Mouse (Mus musculus): Measurements from ENCODE around the gene Galnt16. TPM values are rescaled to one million over a fixed set of nuclear protein-coding genes. Genes with fewer than 3 reads are reported as not detected.

Gene Galnt16
- polyA plus RNA-seq, 1 experiment from 2014 or later, result 6.1 TPM

- Histone ChIP-seq H3K27me3 (ENCODE audit: low read depth, poor library complexity, severe bottlenecking) (no peaks in the 10 kb centered on the region), H3K9me3 (replicated peaks) (no peaks in the 10 kb centered on the region), H3K27ac (no peak overlapping the region), H3K4me3 (no peak overlapping the region), H3K4me1 (peaks cover 8% of the 10 kb centered on the region), H3K36me3 (no peaks in the 10 kb centered on the region)
- WGBS, result 77% methylated on average over 5 of the region's 5 CpGs
- no peak for DNase-seq (ENCODE audit: low spot score)
These were observed 59.0 kb downstream of the Galnt16 start for GRCm38 (mm10) chr12:80577049-80577448.

GRCm38 (mm10) chr12:80581357-80581756, 63.3 kb downstream of the Galnt16 start:
- H3K4me3 ChIP-seq, result no peak overlapping the region
- no peak overlapping the region for H3K27ac ChIP-seq
- H3K27me3 ChIP-seq (ENCODE audit: low read depth, poor library complexity, severe bottlenecking), result no peaks in the 10 kb centered on the region
- H3K9me3 ChIP-seq (replicated peaks), result no peaks in the 10 kb centered on the region
- H3K36me3 ChIP-seq, result no peaks in the 10 kb centered on the region
- no peak for DNase-seq (ENCODE audit: low spot score)
- 72% methylated on average over 5 of the region's 5 CpGs for WGBS
- no peaks in the 10 kb centered on the region; the same call in 1 of the 2 replicates for H3K4me1 ChIP-seq

- Histone ChIP-seq H3K9me3 (replicated peaks) (no peaks in the 10 kb centered on the region), H3K27me3 (ENCODE audit: low read depth, poor library complexity, severe bottlenecking) (no peaks in the 10 kb centered on the region), H3K4me3 (no peak overlapping the region), H3K4me1 (no peaks in the 10 kb centered on the region; the same call in 1 of the 2 replicates), H3K36me3 (no peaks in the 10 kb centered on the region), H3K27ac (no peak overlapping the region)
- 22% methylated on average over 2 of the region's 2 CpGs for WGBS
- no peak for DNase-seq (ENCODE audit: low spot score)
These were observed 66.9 kb downstream of the Galnt16 start for GRCm38 (mm10) chr12:80584973-80585372.

- no peaks in the 10 kb centered on the region for H3K4me1 ChIP-seq
- no peaks in the 10 kb centered on the region for H3K27me3 ChIP-seq (ENCODE audit: low read depth, poor library complexity, severe bottlenecking)
- no peak overlapping the region for H3K4me3 ChIP-seq
- 87% methylated on average over 4 of the region's 4 CpGs for WGBS
- H3K36me3 ChIP-seq, result no peaks in the 10 kb centered on the region
- no peaks in the 10 kb centered on the region for H3K9me3 ChIP-seq (replicated peaks)
- no peak for DNase-seq (ENCODE audit: low spot score)
- no peak overlapping the region for H3K27ac ChIP-seq
These were observed 76.1 kb downstream of the Galnt16 start for GRCm38 (mm10) chr12:80594141-80594540.

- Histone ChIP-seq H3K9me3 (replicated peaks) (no peaks in the 10 kb centered on the region), H3K27me3 (ENCODE audit: low read depth, poor library complexity, severe bottlenecking) (no peaks in the 10 kb centered on the region), H3K36me3 (no peaks in the 10 kb centered on the region), H3K4me1 (no peaks in the 10 kb centered on the region), H3K4me3 (no peak overlapping the region), H3K27ac (no peak overlapping the region)
- DNase-seq (ENCODE audit: low spot score), result no peak
- 92% methylated on average over 4 of the region's 4 CpGs for WGBS
These were observed 76.7 kb downstream of the Galnt16 start for GRCm38 (mm10) chr12:80594781-80595180.

- 90% methylated on average over 4 of the region's 4 CpGs for WGBS
- no peak for DNase-seq (ENCODE audit: low spot score)
- peaks cover under 1% of the 10 kb centered on the region; the same call in 1 of the 2 replicates for H3K4me1 ChIP-seq
- H3K27me3 ChIP-seq (ENCODE audit: low read depth, poor library complexity, severe bottlenecking), result no peaks in the 10 kb centered on the region
- H3K9me3 ChIP-seq (replicated peaks), result no peaks in the 10 kb centered on the region
- H3K4me3 ChIP-seq, result no peak overlapping the region
- no peaks in the 10 kb centered on the region for H3K36me3 ChIP-seq
- H3K27ac ChIP-seq, result no peak overlapping the region
These were observed 77.5 kb downstream of the Galnt16 start for GRCm38 (mm10) chr12:80595566-80595965.

- Histone ChIP-seq H3K27me3 (ENCODE audit: low read depth, poor library complexity, severe bottlenecking) (no peaks in the 10 kb centered on the region), H3K4me1 (peaks cover 5% of the 10 kb centered on the region; the same call in 1 of the 2 replicates), H3K36me3 (no peaks in the 10 kb centered on the region), H3K27ac (no peak overlapping the region), H3K9me3 (replicated peaks) (no peaks in the 10 kb centered on the region), H3K4me3 (no peak overlapping the region)
- WGBS, result 91% methylated on average over 4 of the region's 4 CpGs
- no peak for DNase-seq (ENCODE audit: low spot score)
These were observed 77.9 kb downstream of the Galnt16 start for GRCm38 (mm10) chr12:80595968-80596367.

GRCm38 (mm10) chr12:80598236-80598635, 80.2 kb downstream of the Galnt16 start:
- H3K27me3 ChIP-seq (ENCODE audit: low read depth, poor library complexity, severe bottlenecking), result no peaks in the 10 kb centered on the region
- DNase-seq (ENCODE audit: low spot score), result no peak
- no peaks in the 10 kb centered on the region for H3K9me3 ChIP-seq (replicated peaks)
- WGBS, result 36% methylated on average over 7 of the region's 7 CpGs
- no peaks in the 10 kb centered on the region for H3K36me3 ChIP-seq
- no peak overlapping the region for H3K4me3 ChIP-seq
- H3K27ac ChIP-seq, result no peak overlapping the region
- peaks cover 6% of the 10 kb centered on the region; the same call in 1 of the 2 replicates for H3K4me1 ChIP-seq

- no peak for DNase-seq (ENCODE audit: low spot score)
- Histone ChIP-seq H3K27ac (no peak overlapping the region), H3K27me3 (ENCODE audit: low read depth, poor library complexity, severe bottlenecking) (no peaks in the 10 kb centered on the region), H3K9me3 (replicated peaks) (no peaks in the 10 kb centered on the region), H3K36me3 (no peaks in the 10 kb centered on the region), H3K4me1 (peaks cover 6% of the 10 kb centered on the region; the same call in 1 of the 2 replicates), H3K4me3 (no peak overlapping the region)
- whole genome bisulfite sequencing, result 55% methylated on average over 6 of the region's 6 CpGs
These were observed 80.7 kb downstream of the Galnt16 start for GRCm38 (mm10) chr12:80598756-80599155.

GRCm38 (mm10) chr12:80601597-80602269, 83.7 kb downstream of the Galnt16 start:
- no peak overlapping the region for H3K27ac ChIP-seq

GRCm38 (mm10) chr12:80602432-80602831, 84.4 kb downstream of the Galnt16 start:
- Histone ChIP-seq H3K4me1 (peaks cover 6% of the 10 kb centered on the region; the same call in 1 of the 2 replicates), H3K4me3 (no peak overlapping the region), H3K36me3 (no peaks in the 10 kb centered on the region), H3K9me3 (replicated peaks) (no peaks in the 10 kb centered on the region), H3K27ac (no peak overlapping the region), H3K27me3 (ENCODE audit: low read depth, poor library complexity, severe bottlenecking) (no peaks in the 10 kb centered on the region)
- DNase-seq (ENCODE audit: low spot score), result no peak
- 91% methylated on average over 5 of the region's 5 CpGs for WGBS

More at GRCm38 (mm10) chr12:80601597-80602269, 83.7 kb downstream of the Galnt16 start:
- 86% methylated on average over 9 of the region's 9 CpGs for WGBS
- H3K4me1 ChIP-seq, result peaks cover 6% of the 10 kb centered on the region; the same call in 1 of the 2 replicates
- no peak for DNase-seq (ENCODE audit: low spot score)
- H3K27me3 ChIP-seq (ENCODE audit: low read depth, poor library complexity, severe bottlenecking), result no peaks in the 10 kb centered on the region
- H3K9me3 ChIP-seq (replicated peaks), result no peaks in the 10 kb centered on the region
- H3K36me3 ChIP-seq, result no peaks in the 10 kb centered on the region
- H3K4me3 ChIP-seq, result no peak overlapping the region

GRCm38 (mm10) chr12:80603566-80603965, 85.5 kb downstream of the Galnt16 start:
- H3K4me1 ChIP-seq, result peaks cover 6% of the 10 kb centered on the region; the same call in 1 of the 2 replicates
- H3K27me3 ChIP-seq (ENCODE audit: low read depth, poor library complexity, severe bottlenecking), result no peaks in the 10 kb centered on the region
- WGBS, result 77% methylated on average over 4 of the region's 4 CpGs
- H3K9me3 ChIP-seq (replicated peaks), result no peaks in the 10 kb centered on the region
- no peak overlapping the region for H3K4me3 ChIP-seq
- H3K36me3 ChIP-seq, result no peaks in the 10 kb centered on the region
- no peak overlapping the region for H3K27ac ChIP-seq
- DNase-seq (ENCODE audit: low spot score), result no peak

- Histone ChIP-seq H3K36me3 (no peaks in the 10 kb centered on the region), H3K9me3 (replicated peaks) (no peaks in the 10 kb centered on the region), H3K4me3 (no peak overlapping the region), H3K27ac (no peak overlapping the region), H3K4me1 (peaks cover 6% of the 10 kb centered on the region; the same call in 1 of the 2 replicates), H3K27me3 (ENCODE audit: low read depth, poor library complexity, severe bottlenecking) (no peaks in the 10 kb centered on the region)
- no peak for DNase-seq (ENCODE audit: low spot score)
- WGBS, result 93% methylated on average over 2 of the region's 2 CpGs
These were observed 86.1 kb downstream of the Galnt16 start for GRCm38 (mm10) chr12:80604218-80604617.
